Mouse (Mus musculus): Measurements from ENCODE around the gene Tmem203. TPM values are rescaled to one million over a fixed set of nuclear protein-coding genes. Genes with fewer than 3 reads are reported as not detected.

Tmem203 gene
- total and polyA plus RNA-seq, 3 experiments = 21.2 to 28.3 (median 21.5) TPM

DNA sequence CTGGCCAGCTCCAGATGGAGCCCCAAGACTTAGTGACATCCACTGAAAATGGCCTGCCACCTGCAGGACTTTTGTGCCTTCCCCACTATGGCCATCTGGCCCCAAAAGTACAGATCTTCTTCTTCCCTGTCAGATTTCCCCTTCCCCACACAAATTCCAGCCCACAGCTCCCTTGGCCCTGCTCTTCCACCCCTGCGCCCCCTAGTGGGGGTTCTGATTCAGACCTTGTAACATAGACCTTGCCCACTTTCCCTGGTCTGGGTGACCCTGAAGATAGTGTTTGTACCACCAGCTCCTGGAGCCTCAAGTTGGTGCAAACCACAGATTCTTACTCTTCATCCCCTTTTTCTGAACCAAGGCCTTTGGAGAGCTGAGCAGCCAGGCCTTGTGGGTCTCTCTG, 37.6 kb downstream of the Tmem203 start:
- Histone ChIP-seq H3K4me3 (replicated peaks in 1 of 3; ENCODE audit: low read depth in 2 of 3, low read length in 2 of 3, poor library complexity in 1 of 3) (no peak overlapping the region), H3K4me2 (ENCODE audit: insufficient read depth, low read depth, poor library complexity, severe bottlenecking) (peak overlapping the region; percentile 78), H3K36me3 (replicated peaks in 1 of 2; ENCODE audit: control insufficient read depth in 1 of 2, insufficient read depth in 1 of 2, low read length in 1 of 2) (no peaks in the 10 kb centered on the region), H3K27me3 (replicated peaks) (peaks cover 72% of the 10 kb centered on the region), H3K4me1 (ENCODE audit: control insufficient read depth in 1 of 2, insufficient read depth in 2 of 2) (peaks cover 2 to 4% of the 10 kb centered on the region in 2 experiments; a peak in 3 of 4 replicates), H3K79me2 (replicated peaks; ENCODE audit: control insufficient read depth, extremely low read depth, insufficient read depth, poor library complexity, severe bottlenecking) (no peaks in the 10 kb centered on the region), H3K9me3 (replicated peaks; ENCODE audit: low read length) (no peaks in the 10 kb centered on the region), H3K9ac (ENCODE audit: insufficient read depth, low read depth) (no peak overlapping the region), H3K27ac (ENCODE audit: insufficient read depth, low read depth) (no peak overlapping the region)
- DNase-seq (ENCODE audit: extremely low read depth) = peak; percentile 65
- peak; percentile 45; the same call in 1 of the 2 replicates for TF ChIP-seq SIN3A (IDR thresholded peaks at IDR 0.05; ENCODE audit: low read length)
- 0 out of 2 replicates have a peak, but pooled peaks have one; percentile 19 for TF ChIP-seq UBTF (IDR thresholded peaks at IDR 0.05; ENCODE audit: low read depth, low read length)
- TF ChIP-seq RAD21 (IDR thresholded peaks at IDR 0.05; ENCODE audit: low read depth, low read length) = peak; percentile 34
- peak; percentile 45 to 79 for TF ChIP-seq CTCF (conservative IDR thresholded peaks at IDR 0.05 in 1 of 2, IDR thresholded peaks at IDR 0.05 in 1 of 2; ENCODE audit: low read depth in 2 of 2, low read length in 2 of 2)
- TF ChIP-seq IRF4 (IDR thresholded peaks at IDR 0.05; ENCODE audit: low read depth, low read length) = no peak
- TF ChIP-seq SMC3 (IDR thresholded peaks at IDR 0.05; ENCODE audit: low read depth, low read length) = peak; percentile 78
- TF ChIP-seq E2F4 (IDR thresholded peaks at IDR 0.05; ENCODE audit: insufficient replicate concordance, low read depth, low read length) = no peak
- dilution Hi-C loops (cut with MboI; ENCODE audit: extremely low pct_ligation_motif_present, extremely low pct_unique_long_range_greater_than_20kb, low sequenced_read_pairs) = no loop called here
- in situ Hi-C loops (cut with MboI; ENCODE audit: low pct_ligation_motif_present, low pct_unique_long_range_greater_than_20kb, low sequenced_read_pairs) = no loop called here

DNA sequence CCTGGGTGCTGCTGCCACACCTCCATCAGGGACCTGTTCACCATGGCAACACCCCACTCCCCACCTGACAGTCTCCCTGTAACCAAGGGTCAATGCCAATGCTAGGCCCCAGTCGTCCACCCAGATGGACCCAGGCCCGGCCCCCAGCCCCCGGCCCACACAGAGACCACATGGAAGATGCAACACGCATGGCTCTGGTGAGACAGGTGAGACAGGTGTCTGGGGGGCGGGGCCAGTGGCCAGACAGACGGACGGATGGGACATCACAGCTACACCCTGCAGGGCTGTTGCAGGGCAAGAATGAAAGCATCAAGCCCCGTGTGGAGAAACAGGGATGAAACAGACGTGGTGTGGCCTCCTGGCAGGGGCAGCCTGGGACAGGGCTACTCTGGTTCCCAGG, 38.5 kb downstream of the Tmem203 start:
- H3K27ac ChIP-seq (ENCODE audit: insufficient read depth, low read depth) = no peak overlapping the region
- peaks cover 80% of the 10 kb centered on the region for H3K27me3 ChIP-seq (replicated peaks)
- H3K4me2 ChIP-seq (ENCODE audit: insufficient read depth, low read depth, poor library complexity, severe bottlenecking) = no peak overlapping the region
- H3K4me3 ChIP-seq (replicated peaks in 1 of 3; ENCODE audit: low read depth in 2 of 3, low read length in 2 of 3, poor library complexity in 1 of 3) = no peak overlapping the region
- H3K79me2 ChIP-seq (replicated peaks; ENCODE audit: control insufficient read depth, extremely low read depth, insufficient read depth, poor library complexity, severe bottlenecking) = no peaks in the 10 kb centered on the region
- dilution Hi-C loops (cut with MboI; ENCODE audit: extremely low pct_ligation_motif_present, extremely low pct_unique_long_range_greater_than_20kb, low sequenced_read_pairs) (no loop called here), in situ Hi-C loops (cut with MboI; ENCODE audit: low pct_ligation_motif_present, low pct_unique_long_range_greater_than_20kb, low sequenced_read_pairs) (no loop called here)
- TF ChIP-seq RCOR1 (conservative IDR thresholded peaks at IDR 0.05; ENCODE audit: low read depth, low read length) = no peak
- no peaks in the 10 kb centered on the region for H3K36me3 ChIP-seq (replicated peaks in 1 of 2; ENCODE audit: control insufficient read depth in 1 of 2, insufficient read depth in 1 of 2, low read length in 1 of 2)
- no peak for DNase-seq (ENCODE audit: extremely low read depth)
- peaks cover 2 to 4% of the 10 kb centered on the region in 2 experiments; a peak in 3 of 4 replicates for H3K4me1 ChIP-seq (ENCODE audit: control insufficient read depth in 1 of 2, insufficient read depth in 2 of 2)
- no peaks in the 10 kb centered on the region for H3K9me3 ChIP-seq (replicated peaks; ENCODE audit: low read length)
- no peak overlapping the region for H3K9ac ChIP-seq (ENCODE audit: insufficient read depth, low read depth)

DNA sequence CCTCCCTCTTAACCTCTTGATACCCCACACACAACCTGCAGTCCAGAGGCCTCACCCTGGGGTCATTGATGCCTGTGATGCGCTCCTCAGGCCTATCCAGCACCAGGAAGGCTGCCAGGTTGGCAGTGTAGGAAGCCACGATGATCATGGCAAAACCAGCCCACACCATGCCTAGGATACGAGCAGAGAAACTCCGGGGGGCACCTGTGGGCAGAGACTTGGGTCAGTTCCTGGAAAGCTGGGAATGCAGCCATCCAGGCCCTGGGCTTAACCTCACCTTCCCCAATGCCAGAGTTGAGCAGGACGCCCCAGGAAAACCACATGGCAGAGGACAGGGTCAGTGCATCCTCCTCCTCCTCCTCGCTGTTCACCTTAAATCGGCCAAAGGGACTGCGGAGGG, 41.9 kb downstream of the Tmem203 start:
- H3K36me3 ChIP-seq (replicated peaks in 1 of 2; ENCODE audit: control insufficient read depth in 1 of 2, insufficient read depth in 1 of 2, low read length in 1 of 2) = no peaks in the 10 kb centered on the region

More for the DNA sequence above, 41.9 kb downstream of the Tmem203 start:
- Histone ChIP-seq H3K4me3 (replicated peaks in 1 of 3; ENCODE audit: low read depth in 2 of 3, low read length in 2 of 3, poor library complexity in 1 of 3) (no peak overlapping the region), H3K9me3 (replicated peaks; ENCODE audit: low read length) (peaks cover 4% of the 10 kb centered on the region), H3K4me2 (ENCODE audit: insufficient read depth, low read depth, poor library complexity, severe bottlenecking) (no peak overlapping the region), H3K4me1 (ENCODE audit: control insufficient read depth in 1 of 2, insufficient read depth in 2 of 2) (peaks cover 0 to 4% of the 10 kb centered on the region in 2 experiments; a peak in 2 of 4 replicates), H3K27ac (ENCODE audit: insufficient read depth, low read depth) (no peak overlapping the region), H3K27me3 (replicated peaks) (peaks cover 81% of the 10 kb centered on the region), H3K9ac (ENCODE audit: insufficient read depth, low read depth) (no peak overlapping the region), H3K79me2 (replicated peaks; ENCODE audit: control insufficient read depth, extremely low read depth, insufficient read depth, poor library complexity, severe bottlenecking) (no peaks in the 10 kb centered on the region)
- DNase-seq (ENCODE audit: extremely low read depth) = no peak
- dilution Hi-C loops (cut with MboI; ENCODE audit: extremely low pct_ligation_motif_present, extremely low pct_unique_long_range_greater_than_20kb, low sequenced_read_pairs) = no loop called here
- in situ Hi-C loops (cut with MboI; ENCODE audit: low pct_ligation_motif_present, low pct_unique_long_range_greater_than_20kb, low sequenced_read_pairs) = no loop called here
- no peak for TF ChIP-seq PAX5 (IDR thresholded peaks at IDR 0.05; ENCODE audit: low read length)
- no peak for TF ChIP-seq IRF4 (IDR thresholded peaks at IDR 0.05; ENCODE audit: low read depth, low read length)
- no peak for TF ChIP-seq RCOR1 (conservative IDR thresholded peaks at IDR 0.05; ENCODE audit: low read depth, low read length)
- TF ChIP-seq NRF1 (IDR thresholded peaks at IDR 0.05; ENCODE audit: low read depth, low read length) = no peak
- TF ChIP-seq ELF1 (IDR thresholded peaks at IDR 0.05; ENCODE audit: low read depth, low read length) = no peak
- no peak for TF ChIP-seq RAD21 (IDR thresholded peaks at IDR 0.05; ENCODE audit: low read depth, low read length)
- no peak for TF ChIP-seq KAT2A (IDR thresholded peaks at IDR 0.05; ENCODE audit: insufficient replicate concordance, low read length)
- TF ChIP-seq CHD1 (IDR thresholded peaks at IDR 0.05; ENCODE audit: low read depth, low read length) = no peak
- TF ChIP-seq ZKSCAN1 (IDR thresholded peaks at IDR 0.05; ENCODE audit: borderline replicate concordance, low read depth, low read length) = no peak
- TF ChIP-seq TBP (conservative IDR thresholded peaks at IDR 0.05; ENCODE audit: low read depth, low read length) = no peak
- TF ChIP-seq E2F4 (IDR thresholded peaks at IDR 0.05; ENCODE audit: insufficient replicate concordance, low read depth, low read length) = no peak
- no peak for TF ChIP-seq BHLHE40 (IDR thresholded peaks at IDR 0.05; ENCODE audit: low read depth, low read length)
- TF ChIP-seq UBTF (IDR thresholded peaks at IDR 0.05; ENCODE audit: low read depth, low read length) = no peak
- no peak for TF ChIP-seq ETS1 (conservative IDR thresholded peaks at IDR 0.05; ENCODE audit: low read depth, low read length)
- TF ChIP-seq JUN (IDR thresholded peaks at IDR 0.05; ENCODE audit: insufficient read depth, low read depth, low read length) = no peak
- no peak for TF ChIP-seq TCF12 (IDR thresholded peaks at IDR 0.05; ENCODE audit: low read depth, low read length)
- no peak for TF ChIP-seq USF1 (IDR thresholded peaks at IDR 0.05; ENCODE audit: low read depth, low read length)
- TF ChIP-seq MEF2A (IDR thresholded peaks at IDR 0.05; ENCODE audit: borderline replicate concordance, low read depth, low read length) = no peak
